Mouse (Mus musculus) limb, embryonic 14.5 days (tissue): ENCODE measurements around the gene Btbd35f24. TPM values are rescaled to one million over a fixed set of nuclear protein-coding genes. Genes with fewer than 3 reads are reported as not detected.
"Not testable (repeated sequence)": the region's sequence is repeated elsewhere in the genome, so short reads cannot be mapped to it uniquely, and the experiment has no call there.

Experiments used
- ATAC-seq: fragments of 200-750 bp; cut with Nextera tagmentation; 2 replicates; pipeline ENCODE4 v1.8.0; 2017; ENCODE audit warnings: low read depth, moderate number of reproducible peaks, moderate TSS enrichment; ENCODE audit not compliant: low FRiP score
- DNase-seq: peaks from one replicate; pipeline ENCODE4 v3.0.0-alpha.2; 2015; ENCODE audit warnings: low spot score
- H3K27ac ChIP-seq: fragments of 300-500 bp; sonication (generic); replicated peaks from 2 replicates; pipeline ENCODE4 v1.5.1; 2014; ENCODE audit warnings: low read depth, mild to moderate bottlenecking, low read length, moderate library complexity, mixed read lengths
- H3K27me3 ChIP-seq: fragments of 300-500 bp; sonication (generic); 2 replicates; pipeline ENCODE4 v1.6.1; 2014; ENCODE audit warnings: low read length, mixed read lengths; ENCODE audit not compliant: control insufficient read depth, insufficient read depth
- H3K36me3 ChIP-seq: fragments of 300-500 bp; sonication (generic); 2 replicates; pipeline ENCODE4 v1.6.1; 2014; ENCODE audit warnings: mild to moderate bottlenecking, low read length, moderate library complexity, mixed read lengths; ENCODE audit not compliant: control insufficient read depth, insufficient read depth
- H3K4me1 ChIP-seq: fragments of 300-500 bp; sonication (generic); 2 replicates; pipeline ENCODE4 v1.6.1; 2014; ENCODE audit warnings: antibody characterized with exemption, low read length, mixed read lengths; ENCODE audit not compliant: control insufficient read depth, insufficient read depth
- H3K4me2 ChIP-seq: fragments of 300-500 bp; sonication (generic); replicated peaks from 2 replicates; pipeline ENCODE4 v1.6.1; 2014; ENCODE audit warnings: low read depth, mild to moderate bottlenecking, low read length, moderate library complexity; ENCODE audit not compliant: severe bottlenecking
- H3K4me3 ChIP-seq: fragments of 300-500 bp; sonication (generic); replicated peaks from 2 replicates; pipeline ENCODE4 v1.5.1; 2014; ENCODE audit warnings: low read length
- H3K9ac ChIP-seq: fragments of 300-500 bp; sonication (generic); 2 replicates; pipeline ENCODE4 v1.6.1; 2014; ENCODE audit warnings: mild to moderate bottlenecking, low read depth, low read length, moderate library complexity; ENCODE audit not compliant: severe bottlenecking
- H3K9me3 ChIP-seq: fragments of 300-500 bp; sonication (generic); 2 replicates; pipeline ENCODE4 v1.6.1; 2016; ENCODE audit warnings: low read length; ENCODE audit not compliant: control insufficient read depth
- WGBS: fragments of 180-500 bp; shearing (Covaris S2); extraction: QIAGEN DNeasy Blood & Tissue Kit; methylation state at CpG from one replicate; pipeline ENCODE4 v1.1.7; 2014; 5-methylcytosine and 5-hydroxymethylcytosine counted together
- polyA plus RNA-seq, 2 experiments: library from polyadenylated mRNA; depleted of rRNA in 1 of 2; stranded (reverse) in 1 of 2; unstranded in 1 of 2; fragments of >200 nt; fragmentation: Nextera tagmentation in 1 of 2; extraction: Ambion mirVana in 1 of 2; gene quantifications; 2 replicates each; pipeline versions ENCODE4 v1.2.1 to v1.2.3; 2012 to 2014

The Btbd35f24 gene
- polyA plus RNA-seq (2012; rRNA removed): not detected in 2 replicates
- polyA plus RNA-seq (2014; fragmentation: Nextera tagmentation; extraction: Ambion mirVana): not detected in 2 replicates

GRCm38 (mm10) chrX:3195727-3196126 lies at the start of gene Btbd35f24:
Gene Btbd35f24, minus strand, starts transcription at chrX:3195827.
- not testable (repeated sequence) for H3K27me3 ChIP-seq, DNase-seq

More at GRCm38 (mm10) chrX:3195727-3196126, at the start of gene Btbd35f24:
- not testable (repeated sequence) for H3K36me3 ChIP-seq, H3K4me2 ChIP-seq, H3K27ac ChIP-seq, H3K9me3 ChIP-seq, H3K9ac ChIP-seq, H3K4me1 ChIP-seq, ATAC-seq, H3K4me3 ChIP-seq
- WGBS: no CpG with 5 or more reads among the region's 2 CpGs

Other genes starting within 250 kb of the Btbd35f24 start
- not detected in 2 replicates for gene Btbd35f23, start 119.0 kb downstream of the Btbd35f24 start, polyA plus RNA-seq (2012; rRNA removed)
- not detected in 2 replicates for gene Btbd35f23, start 119.0 kb downstream of the Btbd35f24 start, polyA plus RNA-seq (2014; fragmentation: Nextera tagmentation; extraction: Ambion mirVana)
- gene Btbd35f11, start 247.9 kb upstream of the Btbd35f24 start, polyA plus RNA-seq (2012; rRNA removed): not detected in 2 replicates
- not detected in 2 replicates for gene Btbd35f11, start 247.9 kb upstream of the Btbd35f24 start, polyA plus RNA-seq (2014; fragmentation: Nextera tagmentation; extraction: Ambion mirVana)